Mouse (Mus musculus) retina, adult 2 months (tissue): ENCODE measurements around the gene Chrnb1.

ENCODE experiments used
- DNase-seq: peaks from one replicate; pipeline ENCODE4 v3.0.0-alpha.2; 2012; ENCODE audit warnings: low read depth, low spot score

Chrnb1 gene

GRCm38 (mm10) chr11:69804652-69804940 is 8.9 kb upstream of the Chrnb1 start:
- no peak for DNase-seq

GRCm38 (mm10) chr11:69803786-69804651 is 8.3 kb upstream of the Chrnb1 start:
- peak; percentile 54 for DNase-seq

GRCm38 (mm10) chr11:69803328-69803727 is 7.6 kb upstream of the Chrnb1 start:
- no peak for DNase-seq

- no peak for DNase-seq
These were observed 6.9 kb upstream of the Chrnb1 start for GRCm38 (mm10) chr11:69802648-69803105.

- DNase-seq = no peak
These were observed 5.7 kb upstream of the Chrnb1 start, which contains the start of gene Fgf11 for GRCm38 (mm10) chr11:69801379-69801977. TSS of gene Fgf11 (minus strand) at chr11:69801857.

GRCm38 (mm10) chr11:69800392-69801197 is 4.9 kb upstream of the Chrnb1 start:
- DNase-seq = no peak

GRCm38 (mm10) chr11:69800138-69800391 is 4.3 kb upstream of the Chrnb1 start:
- no peak for DNase-seq

- no peak for DNase-seq
These were observed 3.8 kb upstream of the Chrnb1 start for GRCm38 (mm10) chr11:69799394-69800137.

- no peak for DNase-seq
These were observed 2.2 kb upstream of the Chrnb1 start for GRCm38 (mm10) chr11:69797924-69798323.

- no peak for DNase-seq
These were observed 266 bp upstream of the Chrnb1 start for GRCm38 (mm10) chr11:69795983-69796435.

- no peak for DNase-seq
These were observed 2.3 kb downstream of the Chrnb1 start for GRCm38 (mm10) chr11:69793429-69793828.

- no peak for DNase-seq
These were observed 4.3 kb downstream of the Chrnb1 start for GRCm38 (mm10) chr11:69791420-69791819.

- DNase-seq = no peak
These were observed 6.3 kb downstream of the Chrnb1 start for GRCm38 (mm10) chr11:69789431-69789830.

- no peak for DNase-seq
These were observed 8.4 kb downstream of the Chrnb1 start for GRCm38 (mm10) chr11:69787306-69787705.

GRCm38 (mm10) chr11:69784793-69785272 is 10.9 kb downstream of the Chrnb1 start:
- no peak for DNase-seq

- no peak for DNase-seq
These were observed 13.9 kb downstream of the Chrnb1 start for GRCm38 (mm10) chr11:69781828-69782227.

GRCm38 (mm10) chr11:69778985-69779384 is 16.8 kb downstream of the Chrnb1 start:
- DNase-seq = no peak

- no peak for DNase-seq
These were observed 17.3 kb downstream of the Chrnb1 start for GRCm38 (mm10) chr11:69778258-69778982.

- no peak for DNase-seq
These were observed 18.1 kb downstream of the Chrnb1 start for GRCm38 (mm10) chr11:69777504-69778257.

GRCm38 (mm10) chr11:69776488-69776887 is 19.3 kb downstream of the Chrnb1 start:
- no peak for DNase-seq
